8 mouse cellular contexts compared by ENCODE assay signal in genomic region chr2:118637888-118638526, GRCm38 (mm10). TPM values are rescaled to one million over a fixed set of nuclear protein-coding genes. Genes with fewer than 3 reads are reported as not detected.
DNase-seq lines count a peak whose midpoint lies in the region; ATAC-seq lines count a peak whose summit lies in the region.

No protein-coding gene starts in this region.

- no peak overlapping the region for H3K9ac ChIP-seq in embryonic facial prominence, embryonic 11.5 days (replicated peaks; ENCODE audit: low read length)
- no peak overlapping the region for H3K9ac ChIP-seq in liver, embryonic 16.5 days (ENCODE audit: low read depth, low read length)
- H3K9ac ChIP-seq in neural tube, embryonic 14.5 days (replicated peaks; ENCODE audit: low read depth, low read length), result no peak overlapping the region

- H3K27me3 ChIP-seq in embryonic facial prominence, embryonic 11.5 days (ENCODE audit: control insufficient read depth, insufficient read depth, low read length), result no peaks in the 10 kb centered on the region
- no peaks in the 10 kb centered on the region for H3K27me3 ChIP-seq in liver, embryonic 16.5 days (ENCODE audit: control insufficient read depth, insufficient read depth, low read depth, low read length)
- no peaks in the 10 kb centered on the region for H3K27me3 ChIP-seq in neural tube, embryonic 14.5 days (ENCODE audit: control insufficient read depth, insufficient read depth, low read length)

- peak; percentile 75 to 80 for DNase-seq in CD8-positive naive resting alpha-beta T cell, adult 2 months (ENCODE audit: low read depth in 2 of 2, low spot score in 2 of 2)
- DNase-seq in adrenal gland, postnatal 36 days, result peak; percentile 74
- peak; percentile 83 for DNase-seq in embryonic facial prominence, embryonic 11.5 days (ENCODE audit: low spot score)
- peak; percentile 71 to 85 for DNase-seq in heart, postnatal 10 days
- peak; percentile 62 to 78 for DNase-seq in kidney, postnatal 25 days
- peak; percentile 31 to 52 for DNase-seq in thymus, adult 18-20 months

- H3K27ac ChIP-seq in embryonic facial prominence, embryonic 11.5 days (replicated peaks; ENCODE audit: low read depth, low read length), result no peak overlapping the region
- H3K27ac ChIP-seq in liver, embryonic 16.5 days (ENCODE audit: low read length), result no peak overlapping the region
- H3K27ac ChIP-seq in neural tube, embryonic 14.5 days (ENCODE audit: low read depth, low read length), result no peak overlapping the region

- peaks cover 10% of the 10 kb centered on the region for H3K36me3 ChIP-seq in embryonic facial prominence, embryonic 11.5 days (replicated peaks; ENCODE audit: control insufficient read depth, insufficient read depth, low read depth, low read length)
- H3K36me3 ChIP-seq in liver, embryonic 16.5 days (ENCODE audit: control insufficient read depth, insufficient read depth), result peaks cover 91% of the 10 kb centered on the region
- no peaks in the 10 kb centered on the region; the same call in 1 of the 2 replicates for H3K36me3 ChIP-seq in neural tube, embryonic 14.5 days (ENCODE audit: control insufficient read depth, insufficient read depth, low read length)

- ATAC-seq in embryonic facial prominence, embryonic 11.5 days (replicated peaks; ENCODE audit: insufficient number of reproducible peaks, low FRiP score, low TSS enrichment, low read depth), result 0 out of 2 replicates have a peak, but pooled peaks have one; percentile 46
- ATAC-seq in liver, embryonic 16.5 days (ENCODE audit: low read depth), result peak; percentile 37; the same call in 1 of the 2 replicates
- peak; percentile 80 for ATAC-seq in neural tube, embryonic 14.5 days (ENCODE audit: low read depth)

- intact Hi-C loops in heart, postnatal 10 days (cut with DNase I), result loop anchor here (1.0 to 5.0 kb wide), 4 partner anchors 57 to 334 kb away; no protein-coding TSS in a partner anchor

- no peaks in the 10 kb centered on the region for H3K4me1 ChIP-seq in embryonic facial prominence, embryonic 11.5 days (ENCODE audit: control insufficient read depth, insufficient read depth, low read length)
- H3K4me1 ChIP-seq in liver, embryonic 16.5 days (ENCODE audit: control insufficient read depth, low read depth, low read length), result no peaks in the 10 kb centered on the region
- no peaks in the 10 kb centered on the region for H3K4me1 ChIP-seq in neural tube, embryonic 14.5 days (ENCODE audit: control insufficient read depth, insufficient read depth, low read length)

- H3K9me3 ChIP-seq in embryonic facial prominence, embryonic 11.5 days (replicated peaks; ENCODE audit: control insufficient read depth, low read length), result no peaks in the 10 kb centered on the region
- no peaks in the 10 kb centered on the region for H3K9me3 ChIP-seq in liver, embryonic 16.5 days (replicated peaks; ENCODE audit: control insufficient read depth, low read length)
- no peaks in the 10 kb centered on the region for H3K9me3 ChIP-seq in neural tube, embryonic 14.5 days (ENCODE audit: control insufficient read depth, low read length)

- no peak overlapping the region for H3K4me2 ChIP-seq in embryonic facial prominence, embryonic 11.5 days (ENCODE audit: low read depth, low read length)
- no peak overlapping the region for H3K4me2 ChIP-seq in liver, embryonic 16.5 days (ENCODE audit: low read depth, low read length)
- H3K4me2 ChIP-seq in neural tube, embryonic 14.5 days (ENCODE audit: low read depth, low read length), result no peak overlapping the region

- H3K4me3 ChIP-seq in embryonic facial prominence, embryonic 11.5 days (ENCODE audit: low read depth, low read length), result no peak overlapping the region
- no peak overlapping the region for H3K4me3 ChIP-seq in liver, embryonic 16.5 days (ENCODE audit: low read depth, low read length)
- H3K4me3 ChIP-seq in neural tube, embryonic 14.5 days (ENCODE audit: low read depth, low read length), result no peak overlapping the region

- WGBS in embryonic facial prominence, embryonic 11.5 days, result 47% methylated on average over 8 of the region's 8 CpGs
- 35% methylated on average over 8 of the region's 8 CpGs for WGBS in liver, embryonic 16.5 days (ENCODE audit: insufficient replicate concordance)
- WGBS in neural tube, embryonic 14.5 days, result 51% methylated on average over 8 of the region's 8 CpGs

RNA-seq across cellular contexts. Expression of gene Pak6, which starts 25.1 kb away (rescaled TPM):
- 10 to 100 TPM; 17.9 to 26.0 TPM for total RNA-seq in adrenal gland, postnatal 36 days (2021)
- polyA plus RNA-seq in embryonic facial prominence, embryonic 11.5 days (2014; fragmentation: Nextera tagmentation; extraction: Ambion mirVana), result 0.50 and 0.92 TPM in 2 replicates
- total RNA-seq in heart, postnatal 10 days (2021), result 10 to 100 TPM; 13.5 to 15.3 TPM
- 0.14 and 0.30 TPM in 2 replicates for polyA plus RNA-seq in liver, embryonic 16.5 days (2015; fragmentation: Nextera tagmentation; extraction: Ambion mirVana)
- 29.4 and 39.1 TPM in 2 replicates for polyA plus RNA-seq in neural tube, embryonic 14.5 days (2014; fragmentation: Nextera tagmentation; extraction: Ambion mirVana)

RNA-seq across cellular contexts. Expression of gene Bub1b, which starts 40.0 kb away (rescaled TPM):
- total RNA-seq in adrenal gland, postnatal 36 days (2021), result 1 to 10 TPM; 4.9 to 6.5 TPM
- 131 and 135 TPM in 2 replicates for polyA plus RNA-seq in embryonic facial prominence, embryonic 11.5 days (2014; fragmentation: Nextera tagmentation; extraction: Ambion mirVana)
- total RNA-seq in heart, postnatal 10 days (2021), result 10 to 100 TPM; 15.4 to 15.9 TPM
- polyA plus RNA-seq in liver, embryonic 16.5 days (2015; fragmentation: Nextera tagmentation; extraction: Ambion mirVana), result 40.6 and 42.3 TPM in 2 replicates
- polyA plus RNA-seq in neural tube, embryonic 14.5 days (2014; fragmentation: Nextera tagmentation; extraction: Ambion mirVana), result 4.3 and 8.8 TPM in 2 replicates

Comparison
In these comparisons a context has a peak if more than half of its experiments do, and no peak if none do; other contexts are left out.
1. RNA of gene Pak6, which starts 25.1 kb away (polyA plus RNA-seq): 29.4 to 39.1 TPM in neural tube, embryonic 14.5 days; 0.50 to 0.92 TPM in embryonic facial prominence, embryonic 11.5 days and 0.14 to 0.30 TPM in liver, embryonic 16.5 days; every median in the first group is over 10 times any median in the second.
2. Peak in every context shown above with its lines, with median percentiles within 50 percentile points of each other: DNase-seq and ATAC-seq.